Mouse (Mus musculus) sigmoid colon, adult 10 weeks (tissue): Measurements from ENCODE around the gene Ppdpf. TPM values are rescaled to one million over a fixed set of nuclear protein-coding genes. Genes with fewer than 3 reads are reported as not detected.

Experiments
- polyA plus RNA-seq: library from polyadenylated mRNA; stranded (reverse); fragments of 350-450 nt; fragmentation: Illumina TruSeq; extraction: RNeasy Lipid Tissue Mini Kit (QIAGEN cat#74804); gene quantifications from one replicate; pipeline ENCODE4 v1.2.3, GENCODE M21; 2014; ENCODE audit warnings: low read depth, low replicate concordance

The Ppdpf gene
- polyA plus RNA-seq: 12.4 TPM

DNA sequence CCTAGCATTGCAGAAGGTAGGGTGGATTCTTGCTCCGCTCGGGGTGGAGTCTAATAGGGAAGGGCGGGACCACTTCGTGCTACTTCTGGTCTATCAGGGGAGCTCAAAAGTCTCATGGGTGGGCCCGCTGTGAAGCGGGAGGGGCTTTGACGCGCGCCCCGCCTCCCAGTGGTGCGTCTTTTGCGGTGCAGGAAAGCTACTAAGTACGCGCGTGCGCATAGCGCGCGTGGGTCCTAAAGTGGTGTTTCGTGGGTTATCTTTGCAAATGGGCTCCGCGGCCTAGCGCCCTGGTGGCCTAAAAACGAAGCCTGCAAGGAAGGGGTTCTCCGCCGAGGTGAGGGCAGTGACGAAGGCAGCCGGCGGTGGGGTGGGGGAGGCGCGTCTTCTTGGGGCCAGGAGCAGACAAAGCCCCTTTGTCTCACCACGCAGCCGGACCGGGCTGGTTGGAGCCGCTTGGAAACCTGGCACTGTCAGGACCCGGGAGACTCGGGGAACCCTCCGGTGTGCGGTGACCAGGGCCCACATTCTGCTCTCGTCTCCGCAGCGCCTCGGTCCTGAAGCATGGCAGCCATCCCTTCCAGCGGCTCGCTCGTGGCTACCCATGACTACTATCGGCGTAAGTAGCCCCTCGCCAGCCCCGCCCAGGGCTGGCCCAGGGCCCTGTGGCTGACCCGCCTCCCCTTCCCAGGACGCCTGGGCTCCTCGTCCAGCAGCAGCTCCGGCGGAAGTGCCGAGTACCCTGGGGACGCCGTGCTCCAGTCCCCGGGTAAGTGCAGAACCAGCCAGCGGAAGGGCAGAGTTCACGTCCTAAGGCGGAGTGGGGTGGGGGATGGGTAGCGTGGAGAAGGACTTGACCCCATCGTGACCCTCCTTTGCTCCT is at the start of gene Ppdpf:
Gene Ppdpf (plus strand): TSS at position 127 of the 880 bp plus-strand sequence.

DNA sequence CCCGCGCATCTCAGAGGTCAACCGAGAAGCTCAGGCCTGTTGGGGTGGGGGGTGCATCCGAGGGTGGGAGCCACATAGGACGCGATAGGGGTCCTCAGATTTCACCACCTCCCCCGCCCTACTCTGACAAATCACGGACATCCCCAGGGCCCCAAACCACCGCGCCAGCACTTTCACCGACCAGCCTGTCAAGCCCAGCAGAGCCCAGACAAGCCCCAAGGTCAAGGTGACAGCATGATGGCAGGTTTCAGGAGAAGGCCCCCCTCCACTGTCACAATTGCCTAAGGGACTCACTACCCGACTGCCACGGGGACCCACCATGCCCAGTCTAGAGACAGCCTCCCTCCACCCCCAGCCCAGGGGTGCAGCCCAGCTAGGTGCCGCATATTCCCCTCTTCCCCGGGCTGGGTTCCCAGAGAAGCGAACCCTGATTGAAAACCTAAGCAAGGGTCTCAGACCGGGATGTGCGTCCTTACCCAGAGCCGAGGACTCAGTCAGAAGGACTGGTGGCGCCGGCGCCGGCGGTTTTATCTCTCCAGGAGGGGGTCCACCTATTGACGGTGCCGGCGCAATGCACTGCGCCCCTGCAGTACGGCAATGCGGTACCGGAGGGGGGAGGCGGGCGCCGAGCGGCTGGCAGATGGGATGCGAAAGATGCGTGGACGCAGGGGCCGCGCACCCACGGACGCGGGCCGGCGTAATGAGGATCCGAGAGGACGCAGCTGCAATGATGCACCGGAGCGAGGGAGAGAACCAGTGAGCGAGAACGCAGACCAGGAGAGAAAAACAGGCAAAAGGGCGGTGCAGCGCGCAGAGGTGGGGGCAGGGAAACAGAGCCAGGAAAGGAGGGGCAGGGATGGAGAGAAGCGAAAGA is 30.6 kb upstream of the Ppdpf start, which contains the start of gene Eef1a2:
Gene Eef1a2 (minus strand): TSS at position 767 of the 874 bp plus-strand sequence.

DNA sequence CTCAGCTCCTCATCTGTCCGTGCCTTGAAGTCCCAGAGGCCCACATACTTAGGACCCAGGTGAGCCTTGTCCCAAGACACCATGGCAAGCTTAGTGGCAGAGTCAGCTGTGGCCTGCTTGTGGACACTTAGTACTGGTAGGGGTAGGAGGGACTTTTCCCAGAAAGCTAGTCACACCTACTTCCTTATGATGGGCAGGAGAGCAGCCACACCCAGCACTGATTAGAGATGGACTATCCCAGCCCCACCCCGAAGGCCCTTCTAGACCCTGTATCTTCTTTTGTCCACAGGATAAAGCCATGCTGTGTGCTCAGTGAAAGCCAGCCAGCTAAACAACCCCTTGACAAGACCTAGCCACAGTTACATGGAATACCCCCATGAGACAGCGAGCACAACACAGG is 15.4 kb downstream of the Ppdpf start, which contains the start of gene Ptk6:
Gene Ptk6 (minus strand): TSS at position 368 of the 400 bp plus-strand sequence.

DNA sequence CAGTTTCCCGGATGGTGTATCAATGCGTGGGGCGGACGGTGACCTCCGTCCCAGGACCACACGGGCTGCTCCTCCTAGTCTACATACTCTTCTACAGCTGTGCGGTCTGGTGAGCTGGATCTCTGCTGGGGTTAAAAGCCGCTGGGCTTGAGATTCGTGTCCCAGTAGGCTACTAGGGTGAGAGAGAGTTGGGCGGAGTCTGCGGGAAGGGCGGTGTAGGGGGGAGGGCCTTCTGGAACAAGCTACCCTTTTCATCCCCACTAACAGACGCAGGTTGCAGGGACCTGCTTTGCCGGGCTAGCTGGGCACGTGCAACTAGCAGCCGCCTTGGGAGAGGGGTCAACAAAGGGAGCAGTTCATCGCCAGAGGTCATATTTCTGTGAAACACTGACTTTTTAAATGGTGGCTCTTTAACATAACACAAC is 26.0 kb downstream of the Ppdpf start, which contains the start of gene Srms:
Gene Srms (minus strand): TSS at position 165 of the 425 bp plus-strand sequence.

DNA sequence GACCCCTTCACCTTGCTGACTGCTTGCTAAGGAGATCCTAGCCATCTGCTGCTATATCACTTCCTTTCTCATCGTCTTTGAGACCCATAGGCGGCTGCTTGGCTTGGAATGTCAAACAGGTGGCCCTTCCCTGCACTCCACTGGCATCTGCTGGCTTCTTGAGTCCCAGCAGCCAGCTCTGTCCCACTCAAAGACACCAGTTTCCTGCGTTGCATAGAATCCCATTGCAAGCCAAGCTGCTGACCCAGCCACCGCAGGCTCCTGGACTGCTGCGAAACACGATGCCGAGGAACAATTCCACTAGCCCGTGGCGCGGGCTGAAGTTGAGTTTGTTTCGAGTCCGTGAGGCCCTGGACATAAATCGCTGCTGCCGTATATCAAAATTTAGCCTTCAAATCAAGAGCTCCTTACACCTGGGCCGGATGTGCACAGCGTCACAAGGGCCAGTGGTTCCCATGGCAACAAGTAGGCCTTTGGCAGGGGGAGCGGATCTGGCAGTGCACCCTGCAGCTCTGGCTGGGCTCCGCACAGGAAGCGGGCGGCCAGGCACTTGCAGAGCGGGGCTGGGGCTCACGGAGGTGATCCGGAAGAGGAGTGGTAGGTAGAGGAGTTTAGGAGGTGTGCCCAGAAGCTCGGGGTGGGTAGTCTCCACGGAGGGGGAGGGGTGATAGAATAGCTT is 32.6 kb downstream of the Ppdpf start, which contains the start of gene Fndc11:
Gene Fndc11 (plus strand): TSS at position 476 of the 679 bp plus-strand sequence.

Other genes starting within 250 kb of the Ppdpf start
- not detected for gene Nkain4, start 232.5 kb upstream of the Ppdpf start, polyA plus RNA-seq
- 10.4 TPM for gene Arfgap1, start 220.0 kb upstream of the Ppdpf start, polyA plus RNA-seq
- 0.16 TPM for gene Col20a1, start 200.7 kb upstream of the Ppdpf start, polyA plus RNA-seq
- gene Chrna4, start 143.7 kb upstream of the Ppdpf start, polyA plus RNA-seq: not detected
- 0.85 TPM for gene Kcnq2, start 51.9 kb upstream of the Ppdpf start, polyA plus RNA-seq
- not detected for gene Eef1a2, start 30.2 kb upstream of the Ppdpf start, polyA plus RNA-seq
- 8.2 TPM for gene Ptk6, start 15.5 kb downstream of the Ppdpf start, polyA plus RNA-seq
- gene Srms, start 25.9 kb downstream of the Ppdpf start, polyA plus RNA-seq: not detected
- not detected for gene Fndc11, start 32.8 kb downstream of the Ppdpf start, polyA plus RNA-seq
- 4.2 TPM for gene Helz2, start 54.8 kb downstream of the Ppdpf start, polyA plus RNA-seq
- gene Gmeb2, start 100.8 kb downstream of the Ppdpf start, polyA plus RNA-seq: 15.3 TPM
- 0.82 TPM for gene Stmn3, start 127.3 kb downstream of the Ppdpf start, polyA plus RNA-seq
- gene Rtel1, start 132.5 kb downstream of the Ppdpf start, polyA plus RNA-seq: 11.0 TPM
- 2.1 TPM for gene Zgpat, start 177.7 kb downstream of the Ppdpf start, polyA plus RNA-seq
- gene Arfrp1, start 178.2 kb downstream of the Ppdpf start, polyA plus RNA-seq: 44.4 TPM
- 1.2 TPM for gene Lime1, start 192.8 kb downstream of the Ppdpf start, polyA plus RNA-seq